ENCODE assay signal across 16 mouse cellular contexts in the genomic region with DNA sequence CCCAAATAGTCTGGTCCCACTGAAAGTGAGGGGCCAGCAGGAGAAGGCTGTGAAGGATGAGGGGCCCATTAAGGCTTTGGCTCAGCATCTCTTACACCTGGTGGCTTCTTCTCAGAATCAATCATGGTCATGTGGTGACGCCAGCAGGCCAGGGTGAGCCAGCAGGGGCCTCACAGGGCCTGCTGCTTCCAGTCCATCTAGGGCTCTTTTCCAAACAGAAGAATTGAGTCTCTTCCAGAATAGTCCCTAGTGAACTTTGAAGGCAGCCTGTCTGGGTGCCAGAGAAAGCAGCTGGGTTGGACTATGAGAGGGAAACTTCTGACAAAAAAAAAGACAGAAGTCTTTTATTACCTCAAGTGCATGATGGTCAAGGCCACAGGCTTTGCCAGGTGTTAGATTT.
DNase-seq lines count a peak whose midpoint lies in the region; ATAC-seq and TF ChIP-seq lines count a peak whose summit lies in the region.
"Had no signal": no experiment of that assay in that cellular context is flagged by ENCODE, and none has a peak within 500 bp of the region (broad histone marks: within the 10 kb centered on the region; RNA-seq: fewer than 3 reads in every experiment).

No protein-coding gene starts in this region.

- no peak overlapping the region for H3K4me2 ChIP-seq in heart, embryonic 12.5 days
- no peak overlapping the region for H3K4me2 ChIP-seq in lung, postnatal 0 days (replicated peaks; ENCODE audit: low read depth, low read length)
- H3K4me2 ChIP-seq: hindbrain, embryonic 12.5 days; limb, embryonic 12.5 days; neural tube, embryonic 12.5 days had no signal

- H3K27me3 ChIP-seq in heart, embryonic 12.5 days (replicated peaks), result no peaks in the 10 kb centered on the region
- no peaks in the 10 kb centered on the region for H3K27me3 ChIP-seq in lung, postnatal 0 days (replicated peaks; ENCODE audit: insufficient read depth, low read length)
- H3K27me3 ChIP-seq: hindbrain, embryonic 12.5 days; limb, embryonic 12.5 days; megakaryocyte, embryonic 14.5 days; neural tube, embryonic 12.5 days had no signal

- peaks cover 6% of the 10 kb centered on the region; the same call in 1 of the 2 replicates for H3K9me3 ChIP-seq in heart, embryonic 12.5 days (replicated peaks)
- H3K9me3 ChIP-seq in lung, postnatal 0 days (ENCODE audit: low read length), result no peaks in the 10 kb centered on the region
- H3K9me3 ChIP-seq: hindbrain, embryonic 12.5 days; neural tube, embryonic 12.5 days had no signal

- 60% methylated on average over 1 of the region's 1 CpGs for WGBS in heart, embryonic 12.5 days
- WGBS in lung, postnatal 0 days, result 39% methylated on average over 1 of the region's 1 CpGs

- no peak for TF ChIP-seq EP300 in lung, postnatal 0 days (IDR thresholded peaks at IDR 0.05)

- H3K36me3 ChIP-seq in heart, embryonic 12.5 days, result no peaks in the 10 kb centered on the region
- H3K36me3 ChIP-seq in lung, postnatal 0 days (ENCODE audit: insufficient read depth, low read length), result no peaks in the 10 kb centered on the region
- H3K36me3 ChIP-seq: hindbrain, embryonic 12.5 days; limb, embryonic 12.5 days; neural tube, embryonic 12.5 days had no signal

- no peak for ATAC-seq in heart, embryonic 12.5 days (ENCODE audit: insufficient number of reproducible peaks, low FRiP score)
- ATAC-seq in lung, postnatal 0 days, result no peak
- no peak for ATAC-seq in erythroblast, adult 5-6 weeks (replicated peaks; ENCODE audit: low FRiP score, poor library complexity, severe bottlenecking)
- ATAC-seq: intestine, postnatal 0 days had no signal

- no peak overlapping the region for H3K9ac ChIP-seq in heart, embryonic 12.5 days
- H3K9ac ChIP-seq in lung, postnatal 0 days (replicated peaks; ENCODE audit: low read depth), result no peak overlapping the region
- H3K9ac ChIP-seq: hindbrain, embryonic 12.5 days; limb, embryonic 12.5 days; liver, embryonic 14.5 days; neural tube, embryonic 12.5 days had no signal

- no peak overlapping the region for H3K27ac ChIP-seq in heart, embryonic 12.5 days (ENCODE audit: poor library complexity, severe bottlenecking)
- no peak overlapping the region for H3K27ac ChIP-seq in lung, postnatal 0 days (ENCODE audit: low read length)
- H3K27ac ChIP-seq: hindbrain, embryonic 12.5 days; limb, embryonic 12.5 days; liver, embryonic 14.5 days; neural tube, embryonic 12.5 days had no signal

- no peaks in the 10 kb centered on the region for H3K4me1 ChIP-seq in heart, embryonic 12.5 days (replicated peaks)
- H3K4me1 ChIP-seq in lung, postnatal 0 days (ENCODE audit: insufficient read depth, low read depth, low read length), result no peaks in the 10 kb centered on the region
- H3K4me1 ChIP-seq: hindbrain, embryonic 12.5 days; limb, embryonic 12.5 days; megakaryocyte, embryonic 14.5 days; neural tube, embryonic 12.5 days had no signal

- no peak for TF ChIP-seq CTCF in lung, postnatal 0 days (IDR thresholded peaks at IDR 0.05)

- no peak overlapping the region for H3K4me3 ChIP-seq in heart, embryonic 12.5 days
- H3K4me3 ChIP-seq in lung, postnatal 0 days (ENCODE audit: low read depth, low read length), result no peak overlapping the region
- H3K4me3 ChIP-seq: hindbrain, embryonic 12.5 days; limb, embryonic 12.5 days; megakaryocyte, embryonic 14.5 days; neural tube, embryonic 12.5 days had no signal

- DNase-seq in heart, adult 18-20 months, result peak; percentile 31 to 43
- peak; percentile 62 for DNase-seq in lung, postnatal 10 days
- no peak for DNase-seq in lung, postnatal 0 days (ENCODE audit: low spot score)
- peak; percentile 42 for DNase-seq in gastrocnemius, postnatal 25 days
- peak; percentile 6 to 36 for DNase-seq in lung, postnatal 4 days
- DNase-seq: adrenal gland, adult 8-10 months; cerebellum, postnatal 36 days; right cerebral cortex, postnatal 14 days had no signal
